Mouse (Mus musculus) stomach, postnatal 0 days (tissue): ENCODE results near the gene Grb10. TPM values are rescaled to one million over a fixed set of nuclear protein-coding genes. Genes with fewer than 3 reads are reported as not detected.

ENCODE experiments used
- ATAC-seq: fragments of 200-750 bp; cut with Nextera tagmentation; 2 replicates; pipeline ENCODE4 v1.8.0; 2017; ENCODE audit not compliant: low FRiP score, low TSS enrichment
- DNase-seq: peaks from one replicate; pipeline ENCODE4 v3.0.0-alpha.2; 2016; ENCODE audit warnings: low spot score
- H3K27ac ChIP-seq: fragments of 300-500 bp; sonication (generic); replicated peaks from 2 replicates; pipeline ENCODE4 v1.5.1; 2014; ENCODE audit warnings: mild to moderate bottlenecking, control low read depth
- H3K27me3 ChIP-seq: fragments of 300-500 bp; sonication (generic); 2 replicates; pipeline ENCODE4 v1.6.1; 2014; ENCODE audit warnings: low read length; ENCODE audit not compliant: control insufficient read depth, insufficient read depth
- H3K36me3 ChIP-seq: fragments of 300-500 bp; sonication (generic); 2 replicates; pipeline ENCODE4 v1.6.1; 2014; ENCODE audit warnings: low read length, mixed read lengths; ENCODE audit not compliant: control insufficient read depth, insufficient read depth
- H3K4me1 ChIP-seq: fragments of 300-500 bp; sonication (generic); replicated peaks from 2 replicates; pipeline ENCODE4 v1.6.1; 2014; ENCODE audit warnings: antibody characterized with exemption; ENCODE audit not compliant: control insufficient read depth, insufficient read depth
- H3K4me2 ChIP-seq: fragments of 300-500 bp; sonication (generic); replicated peaks from 2 replicates; pipeline ENCODE4 v1.6.1; 2014; ENCODE audit warnings: low read depth, mild to moderate bottlenecking, control low read depth, moderate library complexity
- H3K4me3 ChIP-seq: fragments of 300-500 bp; sonication (generic); 2 replicates; pipeline ENCODE4 v1.5.1; 2014; ENCODE audit warnings: low read depth, low read length, control low read depth
- H3K9ac ChIP-seq: fragments of 300-500 bp; sonication (generic); 2 replicates; pipeline ENCODE4 v1.6.1; 2014; ENCODE audit warnings: mild to moderate bottlenecking, low read length, control low read depth, mixed read lengths
- H3K9me3 ChIP-seq: fragments of 300-500 bp; sonication (generic); 2 replicates; pipeline ENCODE4 v1.6.1; 2016; ENCODE audit warnings: low read length; ENCODE audit not compliant: control insufficient read depth
- CTCF ChIP-seq: IDR thresholded peaks from 2 replicates; pipeline ENCODE4 v1.5.1; 2016; ENCODE audit warnings: antibody characterized with exemption, low read depth, mild to moderate bottlenecking, moderate library complexity
- EP300 ChIP-seq: optimal IDR thresholded peaks from 2 replicates; pipeline ENCODE3; 2016; ENCODE audit warnings: antibody characterized with exemption
- WGBS: fragments of 180-500 bp; shearing (Covaris S2); extraction: QIAGEN DNeasy Blood & Tissue Kit; methylation state at CpG from one replicate; pipeline ENCODE4 v1.1.7; 2014; 5-methylcytosine and 5-hydroxymethylcytosine counted together
- polyA plus RNA-seq: library from polyadenylated mRNA; unstranded; fragments of >200 nt; fragmentation: Nextera tagmentation; extraction: Ambion mirVana; gene quantifications from 2 replicates; pipeline ENCODE4 v1.2.1, GENCODE M21; 2015

The Grb10 gene
- polyA plus RNA-seq, 1 experiment from 2014 or later: 64.7 TPM

DNA sequence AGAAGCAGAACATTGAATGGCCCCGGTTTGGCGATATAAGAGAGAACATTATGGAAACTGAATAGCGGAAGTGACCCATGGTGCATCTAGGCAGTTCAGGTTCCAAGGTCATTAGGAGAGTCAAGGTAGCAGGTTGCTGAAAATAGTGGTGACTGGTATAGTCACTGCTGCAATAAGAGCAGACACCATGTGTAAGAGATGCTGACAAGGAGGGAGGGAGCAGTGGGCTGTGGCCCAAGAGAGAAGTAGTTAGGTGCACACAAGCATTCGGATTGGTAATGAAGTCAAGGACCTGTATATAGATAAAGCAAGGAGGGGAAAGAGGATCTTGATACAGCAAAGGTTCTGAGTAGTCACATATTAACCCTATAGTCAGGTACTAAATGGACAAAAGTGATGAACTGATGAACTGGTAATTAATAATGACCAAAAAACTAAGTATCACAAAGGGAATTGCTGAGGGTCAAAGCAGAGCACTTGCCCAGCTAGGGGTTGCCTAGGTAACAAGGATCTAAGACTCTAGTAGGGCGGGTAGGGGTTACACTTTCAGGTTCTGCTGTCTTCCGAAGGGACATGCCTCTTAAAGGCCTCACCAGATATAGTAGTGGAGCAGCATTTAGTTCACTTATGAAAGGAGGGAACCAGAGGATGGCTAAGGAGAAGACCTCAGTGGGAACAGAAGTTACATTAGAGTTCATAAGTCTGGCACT, 65.9 kb downstream of the Grb10 start:
- Histone ChIP-seq H3K36me3 (0 out of 2 replicates have a peak, but pooled peaks cover 2% of the 10 kb centered on the region), H3K4me2 (no peak overlapping the region), H3K9me3 (no peaks in the 10 kb centered on the region), H3K9ac (no peak overlapping the region), H3K4me3 (no peak overlapping the region), H3K27me3 (no peaks in the 10 kb centered on the region), H3K4me1 (no peaks in the 10 kb centered on the region), H3K27ac (0 out of 2 replicates have a peak overlapping the region, but pooled peaks have one; percentile 24)
- DNase-seq: no peak
- 83% methylated on average over 6 of the region's 6 CpGs for WGBS
- no peak for ATAC-seq
- TF ChIP-seq CTCF (no peak), EP300 (no peak)

DNA sequence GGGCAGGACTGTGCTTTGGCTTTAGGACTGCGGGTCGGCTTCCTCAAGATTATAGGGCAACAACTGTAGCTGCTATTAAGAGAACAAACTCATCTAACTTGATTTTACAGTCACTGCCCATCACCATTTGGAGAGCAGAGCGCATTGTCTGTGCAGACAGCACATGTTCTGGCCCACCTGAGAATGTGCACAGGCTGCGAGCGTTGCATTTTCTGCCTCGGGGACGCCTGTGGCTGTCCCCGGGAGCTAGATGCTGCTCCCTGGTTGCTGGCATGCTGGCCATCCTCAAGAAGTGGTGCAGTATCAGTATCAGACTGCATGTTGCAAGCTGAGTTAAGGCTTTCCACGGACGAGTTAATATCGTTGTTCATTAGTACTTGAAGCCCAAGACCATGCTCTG, 68.2 kb downstream of the Grb10 start:
- Histone ChIP-seq H3K4me3 (no peak overlapping the region), H3K9me3 (no peaks in the 10 kb centered on the region), H3K4me1 (no peaks in the 10 kb centered on the region), H3K9ac (no peak overlapping the region), H3K27ac (no peak overlapping the region), H3K36me3 (0 out of 2 replicates have a peak, but pooled peaks cover 2% of the 10 kb centered on the region), H3K4me2 (no peak overlapping the region), H3K27me3 (no peaks in the 10 kb centered on the region)
- ATAC-seq (no peak), DNase-seq (no peak)
- 94% methylated on average over 11 of the region's 11 CpGs for WGBS
- TF ChIP-seq EP300 (no peak), CTCF (no peak)

DNA sequence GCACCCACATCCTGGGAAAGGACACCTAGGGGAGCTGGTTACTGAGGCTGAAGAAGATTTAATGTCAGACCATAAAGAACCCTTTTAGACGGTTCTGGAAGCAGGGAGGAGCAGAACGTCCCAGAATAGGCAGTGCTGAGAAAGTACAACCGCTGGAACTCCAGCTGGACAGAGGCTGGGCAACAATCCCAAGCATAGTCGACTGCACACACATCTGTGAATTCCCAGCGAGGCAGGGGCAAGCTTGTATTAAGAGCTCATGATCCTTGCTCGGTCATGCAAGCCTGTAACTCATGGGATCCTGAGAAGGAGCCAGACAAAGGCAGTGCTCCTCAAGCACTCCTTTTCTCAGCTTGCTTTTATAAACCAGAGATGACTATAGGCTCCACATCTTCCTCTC, 69.7 kb downstream of the Grb10 start:
- no peak overlapping the region for H3K4me3 ChIP-seq
- H3K27me3 ChIP-seq: no peaks in the 10 kb centered on the region
- no peak for DNase-seq
- no peak overlapping the region for H3K4me2 ChIP-seq
- ATAC-seq: peak; percentile 41; the same call in 1 of the 2 replicates
- H3K36me3 ChIP-seq: 0 out of 2 replicates have a peak, but pooled peaks cover 2% of the 10 kb centered on the region
- no peak overlapping the region for H3K9ac ChIP-seq
- 35% methylated on average over 6 of the region's 6 CpGs for WGBS
- peak overlapping the region; percentile 19 for H3K27ac ChIP-seq
- H3K9me3 ChIP-seq: no peaks in the 10 kb centered on the region
- TF ChIP-seq CTCF (no peak), EP300 (no peak)
- H3K4me1 ChIP-seq: no peaks in the 10 kb centered on the region

DNA sequence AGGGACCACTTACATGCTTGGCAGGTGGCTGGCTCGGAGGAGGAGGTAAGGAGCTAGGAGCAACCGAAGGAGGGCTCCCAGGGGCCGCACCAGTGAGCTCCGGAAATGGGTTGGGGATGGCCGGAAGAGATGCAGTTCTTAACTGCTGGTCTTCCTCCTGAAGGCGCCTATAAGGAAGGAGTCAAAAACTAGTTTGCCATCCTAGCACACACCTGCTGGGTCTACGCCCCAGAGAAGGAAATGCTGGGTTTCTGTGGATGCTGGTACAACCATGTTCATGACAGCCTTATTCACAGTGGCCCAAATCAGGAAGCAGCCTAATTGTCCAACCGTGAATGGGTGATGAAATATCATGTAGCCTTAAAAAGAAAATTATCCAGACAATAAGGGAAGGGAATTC, 71.0 kb downstream of the Grb10 start:
- TF ChIP-seq CTCF (no peak), EP300 (no peak)
- WGBS: 86% methylated on average over 8 of the region's 8 CpGs
- ATAC-seq (no peak), DNase-seq (no peak)
- no peak overlapping the region for H3K4me2 ChIP-seq
- H3K27me3 ChIP-seq: no peaks in the 10 kb centered on the region
- H3K27ac ChIP-seq: no peak overlapping the region
- H3K9me3 ChIP-seq: no peaks in the 10 kb centered on the region
- no peak overlapping the region for H3K4me3 ChIP-seq
- no peaks in the 10 kb centered on the region for H3K4me1 ChIP-seq
- H3K9ac ChIP-seq: no peak overlapping the region
- H3K36me3 ChIP-seq: 0 out of 2 replicates have a peak, but pooled peaks cover 2% of the 10 kb centered on the region

DNA sequence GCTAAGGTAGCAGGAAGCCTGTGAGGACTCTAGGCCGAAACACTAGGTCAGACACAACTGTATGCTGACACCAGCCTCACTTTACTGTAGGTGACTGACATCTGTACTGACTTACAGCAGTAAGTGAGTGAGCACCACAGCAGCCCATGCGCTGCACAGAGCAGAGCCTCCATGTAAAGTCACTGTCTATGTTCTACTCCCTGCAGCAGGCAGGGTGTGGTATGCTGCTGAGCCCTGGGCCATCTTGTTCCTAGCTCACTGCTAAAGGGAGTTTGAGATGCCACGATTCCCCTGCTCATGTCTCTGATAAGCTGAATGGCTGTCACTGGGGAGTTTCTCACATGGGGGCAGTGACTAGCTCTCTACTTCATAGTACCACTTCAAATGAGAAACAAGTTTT, 72.3 kb downstream of the Grb10 start:
- H3K27ac ChIP-seq: peak overlapping the region; percentile 42; the same call in 1 of the 2 replicates
- WGBS: 78% methylated on average over 3 of the region's 3 CpGs
- H3K4me3 ChIP-seq: no peak overlapping the region
- DNase-seq (no peak), ATAC-seq (no peak)
- no peaks in the 10 kb centered on the region for H3K9me3 ChIP-seq
- H3K27me3 ChIP-seq: no peaks in the 10 kb centered on the region
- no peak overlapping the region for H3K9ac ChIP-seq
- TF ChIP-seq CTCF: no peak
- TF ChIP-seq EP300: no peak
- H3K4me2 ChIP-seq: no peak overlapping the region
- H3K4me1 ChIP-seq: peaks cover 5% of the 10 kb centered on the region
- 0 out of 2 replicates have a peak, but pooled peaks cover 2% of the 10 kb centered on the region for H3K36me3 ChIP-seq

DNA sequence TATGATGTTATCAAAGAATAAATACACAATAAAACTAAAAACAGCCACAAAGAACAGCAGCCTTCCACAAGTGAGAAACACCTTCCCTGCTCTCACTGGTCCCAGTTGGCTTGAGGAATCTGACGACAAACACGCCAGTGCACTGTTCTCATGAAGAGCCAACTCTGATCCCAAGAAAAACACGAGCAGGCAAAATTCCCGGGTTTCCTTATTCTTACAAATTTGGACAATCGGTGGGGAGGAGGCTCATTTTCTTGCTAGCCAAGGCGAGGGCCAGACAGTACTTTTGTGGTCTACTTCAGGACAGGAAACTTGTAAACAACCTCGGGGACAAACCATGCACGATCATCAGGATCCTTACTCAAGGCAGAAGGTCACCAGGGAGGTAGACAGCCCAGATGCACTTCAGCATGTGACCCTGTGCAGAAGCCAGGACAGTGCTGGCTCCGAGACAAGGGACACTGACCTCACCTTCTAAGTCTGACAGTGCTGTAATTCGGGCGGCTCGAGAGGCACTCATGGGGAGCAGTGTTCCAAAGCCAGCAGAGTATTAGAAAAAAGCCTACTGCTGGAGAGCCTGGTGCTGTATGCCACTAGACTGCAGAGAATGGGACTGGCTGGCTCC, 72.9 kb downstream of the Grb10 start:
- ATAC-seq: no peak
- Histone ChIP-seq H3K27me3 (no peaks in the 10 kb centered on the region), H3K36me3 (0 out of 2 replicates have a peak, but pooled peaks cover 2% of the 10 kb centered on the region), H3K4me1 (peaks cover 5% of the 10 kb centered on the region), H3K27ac (peak overlapping the region; percentile 42), H3K9me3 (no peaks in the 10 kb centered on the region), H3K4me2 (no peak overlapping the region), H3K4me3 (no peak overlapping the region), H3K9ac (no peak overlapping the region; the same call in 1 of the 2 replicates)
- TF ChIP-seq EP300 (no peak), CTCF (no peak)
- 47% methylated on average over 12 of the region's 12 CpGs for WGBS
- no peak for DNase-seq
